Mouse (Mus musculus): ENCODE results near the gene Elovl7.

- TF ChIP-seq POLR2A (IDR thresholded peaks at IDR 0.05; ENCODE audit: control insufficient read depth, low read depth, low read length) (no peak), CTCF (IDR thresholded peaks at IDR 0.05; ENCODE audit: control insufficient read depth, insufficient read depth, insufficient replicate concordance, low read depth, low read length) (no peak)
These were observed 75.2 kb downstream of the Elovl7 start for GRCm38 (mm10) chr13:108289436-108289835.

Measured in testis, adult 2 months (tissue).